Mouse (Mus musculus) heart, embryonic 10.5 days (tissue): ENCODE data around the gene Tmem156. TPM values are rescaled to one million over a fixed set of nuclear protein-coding genes. Genes with fewer than 3 reads are reported as not detected.

Experiments
- polyA plus RNA-seq: library from polyadenylated mRNA; unstranded; fragments of >200 nt; fragmentation: Nextera tagmentation; extraction: Ambion mirVana; gene quantifications from 2 replicates; pipeline ENCODE4 v1.2.1, GENCODE M21; 2016

Tmem156 gene
- polyA plus RNA-seq, 1 experiment from 2014 or later, result 0.13 TPM

Other genes with a start within 250 kb of the Tmem156 start
- 0.10 and 0.11 TPM in 2 replicates for gene Tlr1, start 158.6 kb downstream of the Tmem156 start, polyA plus RNA-seq
- 0.29 and 0.34 TPM in 2 replicates for gene Tlr6, start 132.0 kb downstream of the Tmem156 start, polyA plus RNA-seq
- 35.3 and 36.2 TPM in 2 replicates for gene Fam114a1, start 122.1 kb downstream of the Tmem156 start, polyA plus RNA-seq
- gene Klhl5, start 15.4 kb upstream of the Tmem156 start, polyA plus RNA-seq, result 12.9 and 13.0 TPM in 2 replicates
- gene Wdr19, start 107.6 kb upstream of the Tmem156 start, polyA plus RNA-seq, result 7.3 and 8.4 TPM in 2 replicates
- 62.2 and 68.1 TPM in 2 replicates for gene Rfc1, start 243.5 kb upstream of the Tmem156 start, polyA plus RNA-seq